Mouse (Mus musculus) lung, postnatal 36 days (tissue): ENCODE results near the gene Olfr1089.

Experiments
- DNase-seq: peaks from one replicate; pipeline ENCODE4 v3.0.0; 2022; ENCODE audit warnings: mixed read lengths

Olfr1089 gene

DNA sequence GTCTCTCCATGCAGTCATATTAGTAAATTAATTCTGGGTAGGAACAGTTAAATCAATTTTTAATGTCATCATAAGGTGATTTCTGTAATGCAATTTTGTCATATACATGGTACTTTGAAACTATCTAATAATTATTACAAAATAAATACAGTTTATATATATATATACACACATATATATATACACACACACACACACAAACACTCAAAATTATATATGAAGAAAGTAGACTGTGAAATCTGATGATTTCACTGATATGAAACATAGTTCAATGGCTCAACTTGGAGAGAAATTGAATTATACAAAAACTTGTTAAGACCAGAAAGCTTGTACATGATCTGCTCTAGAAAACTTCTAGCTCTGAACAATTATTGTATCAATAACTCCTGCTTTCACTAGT, at the start of gene Olfr1089:
Olfr1089 (minus strand) TSS at position 101 of the 400 bp plus-strand sequence.
- no peak for DNase-seq

DNA sequence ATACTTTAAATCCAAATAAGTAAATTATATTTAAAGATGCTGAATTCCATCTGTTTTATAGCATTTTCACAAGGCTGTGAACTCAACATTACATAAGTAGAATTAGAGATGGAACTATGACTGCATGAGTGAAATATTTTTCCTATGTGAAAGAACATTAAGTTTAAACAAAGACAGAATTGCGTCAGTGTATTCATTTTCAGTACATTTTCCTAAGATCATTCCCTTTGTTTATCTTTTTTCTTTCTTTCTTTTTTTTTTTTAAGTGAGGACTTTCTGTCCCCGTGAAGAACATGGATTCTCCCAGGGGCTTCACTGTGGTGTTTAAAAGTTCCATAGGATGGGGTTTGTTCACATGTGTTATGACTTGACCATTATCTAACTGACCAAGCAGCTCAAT, 48.7 kb upstream of the Olfr1089 start, which contains the start of gene Olfr1093:
Olfr1093 (plus strand) TSS at position 301 of the 400 bp plus-strand sequence.
- no peak for DNase-seq

DNA sequence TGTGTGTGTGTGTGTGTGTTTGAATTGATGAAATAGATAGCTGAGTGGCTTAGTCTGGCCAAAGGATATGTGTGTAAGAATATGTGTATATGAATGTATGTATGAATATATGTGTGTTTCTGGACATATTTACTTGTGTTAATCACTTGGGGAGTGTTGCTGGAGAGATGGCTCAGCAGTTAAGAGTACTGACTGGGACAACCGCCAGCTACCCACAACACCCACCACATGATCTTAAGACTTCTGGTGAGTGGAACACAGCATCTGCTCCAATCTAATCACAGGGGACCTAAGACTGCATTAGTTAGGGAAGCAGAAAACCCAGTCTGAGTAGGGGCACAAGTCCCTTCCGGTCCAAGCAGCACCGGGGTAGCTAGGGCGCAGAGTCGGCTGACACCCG, 27.5 kb upstream of the Olfr1089 start:
- DNase-seq: no peak

DNA sequence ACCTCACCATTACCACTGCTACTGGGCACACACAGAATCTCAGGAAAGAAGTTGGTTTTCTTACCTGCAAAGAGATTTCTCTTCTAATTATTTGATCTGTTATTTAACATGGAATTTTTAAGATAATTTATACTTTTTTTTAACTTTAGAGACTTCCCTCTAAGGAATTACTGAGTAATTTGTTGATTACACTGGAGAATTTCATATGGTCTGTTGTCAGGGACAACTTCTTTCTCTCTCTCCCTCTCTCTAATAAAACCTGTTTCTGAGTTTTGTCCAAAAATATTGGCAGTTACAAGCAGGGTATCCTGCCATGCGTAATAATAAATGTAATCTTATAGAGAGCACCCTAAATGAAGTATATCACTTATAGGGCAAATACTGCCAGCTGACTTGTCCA, 25.4 kb upstream of the Olfr1089 start, which contains the start of gene Olfr1090:
Olfr1090 (minus strand) TSS at position 101 of the 400 bp plus-strand sequence.
- no peak for DNase-seq

DNA sequence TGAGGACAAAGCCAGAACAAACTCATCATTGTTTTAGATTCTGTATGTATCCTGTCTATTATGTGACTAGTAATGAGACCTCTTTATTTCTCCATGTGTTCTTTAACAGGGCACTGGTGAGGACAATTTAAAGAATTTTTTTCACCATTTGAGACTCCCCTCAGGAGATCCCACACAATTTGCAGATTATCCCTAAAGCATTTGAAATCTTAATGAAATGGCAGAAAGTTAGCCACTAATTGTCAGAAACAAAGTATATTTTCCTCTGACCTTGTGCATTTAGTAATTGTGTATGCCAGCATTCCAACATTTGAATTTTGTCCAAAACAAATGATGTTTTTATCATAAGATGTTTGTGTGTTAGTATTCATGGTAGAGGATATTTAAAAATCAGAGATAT, 35.2 kb downstream of the Olfr1089 start, which contains the start of gene Olfr1087:
Olfr1087 (minus strand) TSS at position 101 of the 400 bp plus-strand sequence.
- DNase-seq: no peak
